Mouse (Mus musculus) stomach, embryonic 14.5 days (tissue): ENCODE data around the gene Tet3. TPM values are rescaled to one million over a fixed set of nuclear protein-coding genes. Genes with fewer than 3 reads are reported as not detected.

ENCODE experiments used
- ATAC-seq: fragments of 200-750 bp; cut with Nextera tagmentation; 2 replicates; pipeline ENCODE4 v1.8.0; 2017; ENCODE audit warnings: low read depth, moderate TSS enrichment; ENCODE audit not compliant: insufficient number of reproducible peaks, insufficient read depth, low FRiP score
- H3K27ac ChIP-seq: fragments of 300-500 bp; sonication (generic); 2 replicates; pipeline ENCODE4 v1.5.1; 2014; ENCODE audit warnings: mild to moderate bottlenecking, low read length, moderate library complexity, mixed read lengths
- H3K27me3 ChIP-seq: fragments of 300-500 bp; sonication (generic); 2 replicates; pipeline ENCODE4 v1.6.1; 2014; ENCODE audit warnings: low read length, control low read depth, mixed read lengths; ENCODE audit not compliant: control insufficient read depth, insufficient read depth
- H3K36me3 ChIP-seq: fragments of 300-500 bp; sonication (generic); 2 replicates; pipeline ENCODE4 v1.6.1; 2014; ENCODE audit warnings: mild to moderate bottlenecking, control low read depth, low read length, moderate library complexity, mixed read lengths; ENCODE audit not compliant: control insufficient read depth, insufficient read depth
- H3K4me1 ChIP-seq: fragments of 300-500 bp; sonication (generic); 2 replicates; pipeline ENCODE4 v1.6.1; 2014; ENCODE audit warnings: low read length, control low read depth, mixed read lengths; ENCODE audit not compliant: control insufficient read depth, insufficient read depth
- H3K4me2 ChIP-seq: fragments of 300-500 bp; sonication (generic); replicated peaks from 2 replicates; pipeline ENCODE4 v1.6.1; 2014; ENCODE audit warnings: low read depth, low read length, control low read depth
- H3K4me3 ChIP-seq: fragments of 300-500 bp; sonication (generic); 2 replicates; pipeline ENCODE4 v1.5.1; 2014; ENCODE audit warnings: low read depth, low read length, control low read depth
- H3K9ac ChIP-seq: fragments of 300-500 bp; sonication (generic); replicated peaks from 2 replicates; pipeline ENCODE4 v1.6.1; 2014; ENCODE audit warnings: low read depth, mild to moderate bottlenecking, control low read depth, low read length, moderate library complexity, mixed read lengths
- H3K9me3 ChIP-seq: fragments of 300-500 bp; sonication (generic); 2 replicates; pipeline ENCODE4 v1.6.1; 2016; ENCODE audit warnings: low read depth, low read length, control low read depth; ENCODE audit not compliant: control insufficient read depth
- WGBS: fragments of 180-500 bp; shearing (Covaris S2); extraction: QIAGEN DNeasy Blood & Tissue Kit; methylation state at CpG from one replicate; pipeline ENCODE4 v1.1.7; 2014; 5-methylcytosine and 5-hydroxymethylcytosine counted together
- polyA plus RNA-seq: library from polyadenylated mRNA; unstranded; fragments of >200 nt; fragmentation: Nextera tagmentation; extraction: Ambion mirVana; gene quantifications from 2 replicates; pipeline ENCODE4 v1.2.1, GENCODE M21; 2014

Gene Tet3
- polyA plus RNA-seq = 43.7 and 49.2 TPM in 2 replicates

DNA sequence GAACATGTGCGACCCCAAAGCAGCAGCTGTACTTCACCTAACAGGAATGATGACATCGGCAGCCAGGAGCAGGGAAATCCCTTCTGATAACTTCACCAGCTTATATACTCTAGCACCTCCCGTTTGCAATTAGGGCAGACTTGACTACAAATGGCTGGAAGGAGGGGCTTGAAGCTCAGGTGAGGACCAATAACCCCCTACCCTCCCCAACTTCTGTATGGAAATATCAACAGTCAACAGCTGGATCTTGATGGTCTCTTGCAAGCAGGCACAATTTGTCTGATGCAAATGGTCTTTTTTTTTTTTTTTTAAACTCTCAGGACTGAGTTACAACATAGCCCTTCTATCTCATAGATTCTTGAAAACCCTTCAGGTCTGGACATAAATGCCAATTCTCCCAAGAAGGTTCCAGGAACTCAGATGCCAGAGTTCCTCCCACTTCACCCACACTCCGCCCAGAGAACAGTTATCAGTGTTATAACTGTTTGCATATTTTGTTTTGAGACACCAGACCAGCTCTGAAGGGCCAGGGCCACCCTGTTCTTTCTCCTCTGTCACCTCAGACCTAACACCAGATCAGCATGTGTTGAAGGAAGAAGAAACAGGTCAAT, at the start of gene Tet3:
Tet3 (minus strand) TSS at position 51 of the 611 bp plus-strand sequence.
- Histone ChIP-seq H3K9ac (no peak within 1 kb of the TSS), H3K4me1 (peaks cover 24% of the 10 kb centered on the region), H3K4me3 (no peak within 1 kb of the TSS), H3K9me3 (no peaks in the 10 kb centered on the region), H3K4me2 (peak within 1 kb of the TSS; percentile 96; the same call in 1 of the 2 replicates), H3K27ac (peak within 1 kb of the TSS; percentile 67; the same call in 1 of the 2 replicates), H3K36me3 (no peaks in the 10 kb centered on the region), H3K27me3 (no peaks in the 10 kb centered on the region)
- no peak for ATAC-seq
- 64% methylated on average over 4 of the region's 4 CpGs for WGBS

DNA sequence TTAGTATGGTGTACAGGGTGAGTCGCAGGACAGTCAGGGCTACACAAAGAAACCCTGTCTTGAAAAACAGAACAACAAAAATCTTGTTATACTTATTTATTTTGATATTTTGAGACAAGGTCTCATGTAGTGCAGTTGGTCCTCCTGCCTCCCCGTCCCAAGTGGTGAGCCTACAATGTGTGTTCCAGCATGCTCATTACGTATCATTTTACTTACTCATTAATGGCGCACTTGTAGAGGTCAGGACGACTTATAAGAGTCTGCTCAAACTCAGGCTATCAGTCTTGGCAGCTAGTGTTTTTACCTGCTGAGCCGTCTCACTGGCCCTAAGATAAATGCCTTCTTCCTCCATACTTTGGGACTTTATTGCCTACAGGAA, 48.3 kb upstream of the Tet3 start:
- Histone ChIP-seq H3K27me3 (no peaks in the 10 kb centered on the region), H3K9me3 (no peaks in the 10 kb centered on the region), H3K9ac (peak overlapping the region; percentile 26), H3K36me3 (peaks cover 6% of the 10 kb centered on the region; the same call in 1 of the 2 replicates), H3K4me2 (peak overlapping the region; percentile 50), H3K4me1 (0 out of 2 replicates have a peak, but pooled peaks cover 7% of the 10 kb centered on the region), H3K4me3 (peak overlapping the region; percentile 67), H3K27ac (peak overlapping the region; percentile 94; the same call in 1 of the 2 replicates)
- 0 out of 2 replicates have a peak, but pooled peaks have one; percentile 12 for ATAC-seq
- 22% methylated on average over 6 of the region's 6 CpGs for WGBS

DNA sequence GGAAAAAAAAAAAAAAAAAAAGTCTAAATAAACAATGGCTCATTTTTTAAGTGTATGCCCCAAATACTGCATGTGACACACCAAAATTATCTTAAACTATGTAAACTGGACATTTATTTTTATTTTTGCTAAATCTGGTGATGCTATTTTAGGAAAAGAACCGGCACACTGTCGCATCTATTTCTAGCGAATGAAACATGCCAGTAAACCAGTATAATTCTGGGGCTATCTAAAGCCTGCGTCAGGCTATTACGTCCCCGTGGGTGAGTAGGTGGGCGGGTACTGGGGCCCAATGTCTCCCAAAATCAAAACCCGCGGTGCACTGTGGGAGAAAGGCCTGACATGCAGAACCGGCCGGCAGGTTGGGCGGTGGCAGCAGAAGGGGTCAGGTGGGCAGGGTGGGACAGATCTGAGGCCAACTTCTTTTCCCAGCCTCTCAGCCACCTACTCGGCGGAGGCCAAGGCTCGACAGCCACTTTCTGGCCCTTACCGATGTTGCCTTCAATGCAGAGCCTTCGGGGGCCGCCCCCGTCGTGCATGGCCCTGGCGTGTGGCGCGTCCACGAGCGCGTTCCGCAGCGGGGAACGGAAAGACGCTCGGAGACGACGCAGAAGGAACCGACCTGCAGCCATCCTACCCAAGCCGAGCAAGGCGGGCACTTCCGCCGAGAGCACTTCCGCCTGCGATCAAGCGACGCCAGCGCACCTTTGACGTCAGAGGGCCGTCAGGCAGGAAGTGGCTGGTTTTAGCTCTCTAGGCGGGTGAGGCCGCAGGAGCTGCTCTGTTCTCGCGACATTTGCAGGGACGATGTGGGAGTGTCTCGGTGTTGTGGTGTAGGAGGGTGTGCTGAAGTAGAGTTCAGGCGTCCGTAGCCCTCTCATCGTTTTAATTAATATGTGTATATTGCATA, 47.6 kb upstream of the Tet3 start, which contains the start of gene Dguok:
Dguok (minus strand) TSS at position 712 of the 910 bp plus-strand sequence.
- WGBS = under 1% methylated on average over 54 of the region's 54 CpGs
- H3K4me3 ChIP-seq = peak within 1 kb of the TSS; percentile 67
- peak; percentile 96 for ATAC-seq

DNA sequence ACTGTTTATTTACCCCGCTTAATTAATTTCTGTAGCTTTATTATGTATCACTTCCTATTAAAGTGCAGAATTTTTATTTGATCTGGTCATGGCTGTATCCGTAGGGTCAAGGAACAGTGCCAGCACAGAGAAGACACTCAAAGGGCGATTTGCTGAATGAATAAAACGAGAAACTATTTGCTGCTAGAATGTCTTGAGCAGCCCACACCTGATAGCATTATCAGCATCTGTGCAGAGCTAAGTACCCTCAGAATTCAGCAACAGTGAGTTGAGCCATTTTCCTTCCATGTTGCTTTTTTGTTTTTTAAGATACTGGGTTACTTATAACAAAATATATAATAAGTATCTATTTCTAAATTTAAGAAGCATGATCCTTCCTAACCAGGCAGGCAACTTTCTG, 46.7 kb upstream of the Tet3 start:
- peak overlapping the region; percentile 50 for H3K4me2 ChIP-seq
- H3K9me3 ChIP-seq = no peaks in the 10 kb centered on the region; the same call in 1 of the 2 replicates
- no peak overlapping the region for H3K27ac ChIP-seq
- H3K4me3 ChIP-seq = peak overlapping the region; percentile 67; the same call in 1 of the 2 replicates
- peaks cover 6% of the 10 kb centered on the region; the same call in 1 of the 2 replicates for H3K36me3 ChIP-seq
- ATAC-seq = no peak
- no peaks in the 10 kb centered on the region for H3K27me3 ChIP-seq
- H3K4me1 ChIP-seq = 0 out of 2 replicates have a peak, but pooled peaks cover 7% of the 10 kb centered on the region
- H3K9ac ChIP-seq = no peak overlapping the region
- 89% methylated on average over 4 of the region's 4 CpGs for WGBS

More for the DNA sequence above, 47.6 kb upstream of the Tet3 start, which contains the start of gene Dguok:
- Histone ChIP-seq H3K9ac (peak within 1 kb of the TSS; percentile 63), H3K36me3 (peaks cover 6% of the 10 kb centered on the region; the same call in 1 of the 2 replicates), H3K4me1 (0 out of 2 replicates have a peak, but pooled peaks cover 7% of the 10 kb centered on the region), H3K27me3 (no peaks in the 10 kb centered on the region), H3K9me3 (no peaks in the 10 kb centered on the region), H3K27ac (peak within 1 kb of the TSS; percentile 94), H3K4me2 (peak within 1 kb of the TSS; percentile 50)

DNA sequence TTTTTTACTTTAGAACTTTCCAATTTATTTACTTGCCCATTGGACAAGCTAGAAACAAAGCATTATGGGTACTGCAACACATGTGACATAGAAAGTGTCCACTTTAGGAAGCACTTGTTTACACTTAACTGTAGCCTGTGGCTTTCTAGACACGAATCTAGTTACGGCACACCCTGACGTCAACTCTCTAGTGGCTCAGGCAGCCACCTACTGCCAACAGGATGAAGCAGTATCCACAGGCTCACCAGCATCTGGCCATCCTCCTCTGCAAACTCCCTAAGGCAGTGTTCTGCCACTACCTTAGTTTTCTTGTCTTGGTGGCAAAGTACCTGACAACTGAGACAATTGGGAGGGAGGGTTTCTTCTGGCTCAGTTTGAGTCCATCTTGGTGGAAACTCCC, 44.5 kb upstream of the Tet3 start:
- no peak for ATAC-seq
- no peaks in the 10 kb centered on the region for H3K27me3 ChIP-seq
- no peak overlapping the region for H3K9ac ChIP-seq
- 71% methylated on average over 3 of the region's 3 CpGs for WGBS
- no peaks in the 10 kb centered on the region; the same call in 1 of the 2 replicates for H3K9me3 ChIP-seq
- no peak overlapping the region for H3K27ac ChIP-seq
- H3K36me3 ChIP-seq = peaks cover 6% of the 10 kb centered on the region; the same call in 1 of the 2 replicates
- no peak overlapping the region for H3K4me2 ChIP-seq
- H3K4me3 ChIP-seq = no peak overlapping the region
- H3K4me1 ChIP-seq = 0 out of 2 replicates have a peak, but pooled peaks cover 7% of the 10 kb centered on the region

DNA sequence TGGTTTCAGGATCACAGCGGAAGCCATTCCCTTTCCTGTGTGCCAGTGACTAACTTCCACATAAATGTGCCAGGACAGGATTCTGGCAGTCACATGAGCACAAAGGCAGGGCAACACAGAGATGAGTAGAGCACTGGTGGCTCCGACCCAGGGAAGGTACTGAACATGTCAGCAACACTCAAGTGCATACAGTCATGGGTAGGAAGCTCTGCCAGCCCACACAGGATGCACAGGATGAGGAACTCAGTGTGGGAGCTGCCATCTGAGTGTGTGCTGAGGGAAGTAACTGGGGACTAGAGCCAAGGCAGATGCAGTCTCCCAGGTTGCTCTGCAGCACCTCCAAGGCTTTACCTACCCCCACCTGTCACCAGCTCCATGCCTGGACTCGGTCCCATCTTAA, 43.8 kb upstream of the Tet3 start:
- H3K36me3 ChIP-seq = peaks cover 6% of the 10 kb centered on the region; the same call in 1 of the 2 replicates
- H3K4me1 ChIP-seq = 0 out of 2 replicates have a peak, but pooled peaks cover 7% of the 10 kb centered on the region
- no peak overlapping the region for H3K4me3 ChIP-seq
- no peaks in the 10 kb centered on the region; the same call in 1 of the 2 replicates for H3K9me3 ChIP-seq
- no peak for ATAC-seq
- no peak overlapping the region for H3K27ac ChIP-seq
- H3K9ac ChIP-seq = no peak overlapping the region
- 92% methylated on average over 3 of the region's 3 CpGs for WGBS
- no peak overlapping the region for H3K4me2 ChIP-seq
- H3K27me3 ChIP-seq = no peaks in the 10 kb centered on the region

DNA sequence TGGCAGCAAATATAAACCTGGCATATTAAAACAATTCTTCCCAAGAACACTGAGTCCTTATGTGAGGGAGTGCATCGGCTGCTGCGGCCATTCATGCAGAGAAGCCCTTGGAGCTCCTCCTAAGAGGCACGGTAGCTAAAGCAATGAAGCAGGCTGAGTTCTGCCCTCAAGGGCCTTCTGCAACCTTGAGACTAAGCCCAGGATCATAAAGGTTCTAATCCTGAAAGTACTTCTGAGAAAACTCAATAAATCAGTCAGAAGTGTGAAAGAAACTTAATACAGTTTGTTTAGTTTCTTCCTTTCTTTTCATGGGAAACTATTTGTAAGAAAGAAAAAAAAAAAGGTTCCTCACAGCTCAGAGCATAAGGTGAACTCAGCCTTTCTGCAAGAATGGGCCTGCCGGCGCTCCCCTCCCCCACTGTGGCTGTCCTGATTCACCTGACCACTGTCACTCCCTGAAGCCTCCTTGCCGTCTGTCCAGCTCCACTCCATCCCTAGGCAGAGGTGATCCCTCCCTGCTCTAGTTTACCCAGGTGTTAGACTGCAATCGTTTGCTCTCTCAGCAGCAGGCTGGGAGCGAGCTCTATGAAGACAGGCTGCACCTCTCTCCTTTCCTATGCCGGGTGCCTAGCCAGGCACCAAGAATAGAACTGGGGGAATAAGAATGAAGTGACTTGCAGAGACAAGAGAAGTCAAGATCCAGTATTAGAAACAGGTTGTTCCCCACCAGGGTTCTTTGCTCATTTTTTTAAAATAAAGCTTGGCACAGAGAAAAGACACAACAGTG, 42.8 kb upstream of the Tet3 start:
- Histone ChIP-seq H3K4me3 (no peak overlapping the region), H3K27ac (no peak overlapping the region), H3K36me3 (peaks cover 9% of the 10 kb centered on the region; the same call in 1 of the 2 replicates), H3K9me3 (no peaks in the 10 kb centered on the region; the same call in 1 of the 2 replicates), H3K9ac (no peak overlapping the region), H3K27me3 (no peaks in the 10 kb centered on the region), H3K4me1 (0 out of 2 replicates have a peak, but pooled peaks cover 7% of the 10 kb centered on the region), H3K4me2 (no peak overlapping the region)
- 58% methylated on average over 9 of the region's 9 CpGs for WGBS
- ATAC-seq = no peak
